Mouse (Mus musculus) forebrain, embryonic 11.5 days (tissue): ENCODE measurements around the gene Tbck. TPM values are rescaled to one million over a fixed set of nuclear protein-coding genes. Genes with fewer than 3 reads are reported as not detected.

Source experiments
- ATAC-seq: fragments of 200-750 bp; cut with Nextera tagmentation; replicated peaks from 2 replicates; pipeline ENCODE4 v1.8.0; 2017; ENCODE audit warnings: moderate TSS enrichment; ENCODE audit not compliant: low FRiP score
- DNase-seq: peaks from one replicate; pipeline ENCODE4 v3.0.0-alpha.2; 2017; ENCODE audit warnings: low spot score
- H3K27ac ChIP-seq: fragments of 300-500 bp; sonication (generic); 2 replicates; pipeline ENCODE4 v1.5.1; 2014; ENCODE audit warnings: low read depth, low read length
- H3K27me3 ChIP-seq: fragments of 300-500 bp; sonication (generic); 2 replicates; pipeline ENCODE4 v1.6.1; 2014; ENCODE audit warnings: mild to moderate bottlenecking, low read length, mixed read lengths; ENCODE audit not compliant: control insufficient read depth, insufficient read depth
- H3K36me3 ChIP-seq: fragments of 300-500 bp; sonication (generic); 2 replicates; pipeline ENCODE4 v1.6.1; 2014; ENCODE audit warnings: mild to moderate bottlenecking, low read length, moderate library complexity, mixed read lengths; ENCODE audit not compliant: control insufficient read depth, insufficient read depth
- H3K4me1 ChIP-seq: fragments of 300-500 bp; sonication (generic); replicated peaks from 2 replicates; pipeline ENCODE4 v1.6.1; 2014; ENCODE audit warnings: low read length, mixed read lengths; ENCODE audit not compliant: control insufficient read depth, insufficient read depth
- H3K4me2 ChIP-seq: fragments of 300-500 bp; sonication (generic); 2 replicates; pipeline ENCODE4 v1.6.1; 2014; ENCODE audit warnings: low read depth, mild to moderate bottlenecking, low read length, moderate library complexity, mixed read lengths; ENCODE audit not compliant: severe bottlenecking
- H3K4me3 ChIP-seq: fragments of 300-500 bp; sonication (generic); 2 replicates; pipeline ENCODE4 v1.5.1; 2014; ENCODE audit warnings: low read depth, low read length
- H3K9ac ChIP-seq: fragments of 300-500 bp; sonication (generic); 2 replicates; pipeline ENCODE4 v1.6.1; 2014; ENCODE audit warnings: low read length
- H3K9me3 ChIP-seq: fragments of 300-500 bp; sonication (generic); 2 replicates; pipeline ENCODE4 v1.6.1; 2016; ENCODE audit warnings: low read length, mixed read lengths; ENCODE audit not compliant: control insufficient read depth
- WGBS: fragments of 180-500 bp; shearing (Covaris S2); extraction: QIAGEN DNeasy Blood & Tissue Kit; methylation state at CpG from one replicate; pipeline ENCODE4 v1.1.7; 2014; 5-methylcytosine and 5-hydroxymethylcytosine counted together
- polyA plus RNA-seq: library from polyadenylated mRNA; unstranded; fragments of >200 nt; fragmentation: Nextera tagmentation; extraction: Ambion mirVana; gene quantifications from 2 replicates; pipeline ENCODE4 v1.2.1, GENCODE M21; 2014

Tbck gene
- polyA plus RNA-seq, 1 experiment from 2014 or later = 25.5 TPM

GRCm38 (mm10) chr3:132776686-132777085, 92.7 kb downstream of the Tbck start:
- ATAC-seq (no peak), DNase-seq (no peak)
- Histone ChIP-seq H3K4me2 (no peak overlapping the region), H3K4me1 (0 out of 2 replicates have a peak, but pooled peaks cover 2% of the 10 kb centered on the region), H3K36me3 (no peaks in the 10 kb centered on the region), H3K27ac (no peak overlapping the region), H3K4me3 (no peak overlapping the region), H3K9ac (no peak overlapping the region), H3K27me3 (no peaks in the 10 kb centered on the region), H3K9me3 (no peaks in the 10 kb centered on the region)
- WGBS = 94% methylated on average over 7 of the region's 7 CpGs

GRCm38 (mm10) chr3:132781103-132781502, 97.2 kb downstream of the Tbck start:
- Histone ChIP-seq H3K27ac (no peak overlapping the region), H3K27me3 (no peaks in the 10 kb centered on the region), H3K4me2 (no peak overlapping the region), H3K4me1 (0 out of 2 replicates have a peak, but pooled peaks cover 3% of the 10 kb centered on the region), H3K9me3 (no peaks in the 10 kb centered on the region), H3K36me3 (no peaks in the 10 kb centered on the region), H3K4me3 (no peak overlapping the region), H3K9ac (no peak overlapping the region)
- no peak for ATAC-seq
- DNase-seq = no peak
- 97% methylated on average over 2 of the region's 2 CpGs for WGBS

GRCm38 (mm10) chr3:132783087-132783486, 99.1 kb downstream of the Tbck start:
- Histone ChIP-seq H3K9me3 (no peaks in the 10 kb centered on the region), H3K27ac (no peak overlapping the region), H3K4me3 (no peak overlapping the region), H3K36me3 (no peaks in the 10 kb centered on the region), H3K4me2 (no peak overlapping the region), H3K4me1 (0 out of 2 replicates have a peak, but pooled peaks cover 3% of the 10 kb centered on the region), H3K9ac (no peak overlapping the region), H3K27me3 (no peaks in the 10 kb centered on the region)
- DNase-seq = no peak
- 94% methylated on average over 1 of the region's 1 CpGs for WGBS
- ATAC-seq = no peak

GRCm38 (mm10) chr3:132784732-132785131, 100.8 kb downstream of the Tbck start:
- ATAC-seq = no peak
- Histone ChIP-seq H3K27me3 (no peaks in the 10 kb centered on the region), H3K4me1 (0 out of 2 replicates have a peak, but pooled peaks cover 3% of the 10 kb centered on the region), H3K9me3 (no peaks in the 10 kb centered on the region), H3K4me3 (no peak overlapping the region), H3K4me2 (no peak overlapping the region), H3K9ac (no peak overlapping the region), H3K36me3 (no peaks in the 10 kb centered on the region), H3K27ac (no peak overlapping the region)
- DNase-seq = no peak
- 87% methylated on average over 6 of the region's 6 CpGs for WGBS

GRCm38 (mm10) chr3:132786690-132787089, 102.7 kb downstream of the Tbck start:
- Histone ChIP-seq H3K4me1 (0 out of 2 replicates have a peak, but pooled peaks cover under 1% of the 10 kb centered on the region), H3K4me2 (no peak overlapping the region), H3K27me3 (no peaks in the 10 kb centered on the region), H3K9ac (no peak overlapping the region), H3K27ac (no peak overlapping the region), H3K9me3 (no peaks in the 10 kb centered on the region), H3K36me3 (no peaks in the 10 kb centered on the region), H3K4me3 (no peak overlapping the region)
- DNase-seq (no peak), ATAC-seq (no peak)
- 85% methylated on average over 3 of the region's 3 CpGs for WGBS

GRCm38 (mm10) chr3:132787775-132788174, 103.8 kb downstream of the Tbck start:
- H3K4me3 ChIP-seq = no peak overlapping the region
- H3K9ac ChIP-seq = no peak overlapping the region
- no peak for DNase-seq
- H3K4me1 ChIP-seq = no peaks in the 10 kb centered on the region
- H3K4me2 ChIP-seq = no peak overlapping the region
- H3K36me3 ChIP-seq = no peaks in the 10 kb centered on the region
- 92% methylated on average over 4 of the region's 4 CpGs for WGBS
- no peaks in the 10 kb centered on the region for H3K9me3 ChIP-seq
- no peaks in the 10 kb centered on the region for H3K27me3 ChIP-seq
- ATAC-seq = no peak
- H3K27ac ChIP-seq = no peak overlapping the region

- WGBS = 91% methylated on average over 4 of the region's 4 CpGs
- DNase-seq (no peak), ATAC-seq (no peak)
- Histone ChIP-seq H3K4me2 (no peak overlapping the region), H3K4me3 (no peak overlapping the region), H3K4me1 (no peaks in the 10 kb centered on the region), H3K9me3 (no peaks in the 10 kb centered on the region), H3K36me3 (no peaks in the 10 kb centered on the region), H3K27me3 (no peaks in the 10 kb centered on the region), H3K9ac (no peak overlapping the region), H3K27ac (no peak overlapping the region)
Measured at GRCm38 (mm10) chr3:132791140-132791539, 107.2 kb downstream of the Tbck start.

GRCm38 (mm10) chr3:132800196-132800595, 116.3 kb downstream of the Tbck start:
- ATAC-seq (no peak), DNase-seq (no peak)
- 100% methylated on average over 1 of the region's 1 CpGs for WGBS
- Histone ChIP-seq H3K9me3 (no peaks in the 10 kb centered on the region), H3K9ac (no peak overlapping the region), H3K4me3 (no peak overlapping the region), H3K27me3 (no peaks in the 10 kb centered on the region), H3K36me3 (no peaks in the 10 kb centered on the region), H3K4me1 (no peaks in the 10 kb centered on the region), H3K27ac (no peak overlapping the region), H3K4me2 (no peak overlapping the region)

GRCm38 (mm10) chr3:132801910-132802309, 118.0 kb downstream of the Tbck start:
- WGBS = 92% methylated on average over 3 of the region's 3 CpGs
- no peak overlapping the region for H3K9ac ChIP-seq
- H3K4me2 ChIP-seq = no peak overlapping the region
- no peaks in the 10 kb centered on the region for H3K27me3 ChIP-seq
- H3K4me1 ChIP-seq = no peaks in the 10 kb centered on the region
- H3K36me3 ChIP-seq = no peaks in the 10 kb centered on the region
- no peak overlapping the region for H3K27ac ChIP-seq
- no peak overlapping the region for H3K4me3 ChIP-seq
- ATAC-seq (no peak), DNase-seq (no peak)
- H3K9me3 ChIP-seq = no peaks in the 10 kb centered on the region
